Mouse (Mus musculus) hindbrain, embryonic 13.5 days (tissue): Measurements from ENCODE around the gene Ankrd13d. TPM values are rescaled to one million over a fixed set of nuclear protein-coding genes. Genes with fewer than 3 reads are reported as not detected.

Experiments used
- ATAC-seq: fragments of 200-750 bp; cut with Nextera tagmentation; 2 replicates; pipeline ENCODE4 v1.8.0; 2017; ENCODE audit warnings: moderate TSS enrichment; ENCODE audit not compliant: low FRiP score
- H3K27ac ChIP-seq: fragments of 300-500 bp; sonication (generic); 2 replicates; pipeline ENCODE4 v1.5.1; 2015; ENCODE audit warnings: inconsistent platforms, mild to moderate bottlenecking, moderate library complexity
- H3K27me3 ChIP-seq: fragments of 300-500 bp; sonication (generic); 2 replicates; pipeline ENCODE4 v1.6.1; 2015; ENCODE audit warnings: mild to moderate bottlenecking, inconsistent platforms
- H3K36me3 ChIP-seq: fragments of 300-500 bp; sonication (generic); 2 replicates; pipeline ENCODE4 v1.6.1; 2015; ENCODE audit warnings: mild to moderate bottlenecking, inconsistent platforms
- H3K4me1 ChIP-seq: fragments of 300-500 bp; sonication (generic); replicated peaks from 2 replicates; pipeline ENCODE4 v1.6.1; 2015; ENCODE audit warnings: inconsistent platforms
- H3K4me2 ChIP-seq: fragments of 300-500 bp; sonication (generic); 2 replicates; pipeline ENCODE4 v1.6.1; 2015; ENCODE audit warnings: inconsistent platforms, mild to moderate bottlenecking, moderate library complexity
- H3K4me3 ChIP-seq: fragments of 300-500 bp; sonication (generic); 2 replicates; pipeline ENCODE4 v1.5.1; 2015; ENCODE audit warnings: mild to moderate bottlenecking, inconsistent platforms
- H3K9ac ChIP-seq: fragments of 300-500 bp; sonication (generic); 2 replicates; pipeline ENCODE4 v1.6.1; 2015; ENCODE audit warnings: mild to moderate bottlenecking, inconsistent platforms
- H3K9me3 ChIP-seq: fragments of 300-500 bp; sonication (generic); 2 replicates; pipeline ENCODE4 v1.6.1; 2016; ENCODE audit warnings: inconsistent platforms
- WGBS: fragments of 180-500 bp; shearing (Covaris S2); methylation state at CpG from one replicate; pipeline ENCODE4 v1.1.7; 2015; 5-methylcytosine and 5-hydroxymethylcytosine counted together
- microRNA-seq: library from miRNA; unstranded; fragments of <30 nt; microRNA quantifications from one replicate; pipeline ENCODE4, GENCODE M21; 2016
- polyA plus RNA-seq: library from polyadenylated mRNA; unstranded; fragments of >200 nt; fragmentation: Nextera tagmentation; extraction: Ambion mirVana; gene quantifications from 2 replicates; pipeline ENCODE4 v1.2.1, GENCODE M21; 2015

Gene Ankrd13d
- polyA plus RNA-seq, 1 experiment from 2014 or later: 29.9 TPM

DNA sequence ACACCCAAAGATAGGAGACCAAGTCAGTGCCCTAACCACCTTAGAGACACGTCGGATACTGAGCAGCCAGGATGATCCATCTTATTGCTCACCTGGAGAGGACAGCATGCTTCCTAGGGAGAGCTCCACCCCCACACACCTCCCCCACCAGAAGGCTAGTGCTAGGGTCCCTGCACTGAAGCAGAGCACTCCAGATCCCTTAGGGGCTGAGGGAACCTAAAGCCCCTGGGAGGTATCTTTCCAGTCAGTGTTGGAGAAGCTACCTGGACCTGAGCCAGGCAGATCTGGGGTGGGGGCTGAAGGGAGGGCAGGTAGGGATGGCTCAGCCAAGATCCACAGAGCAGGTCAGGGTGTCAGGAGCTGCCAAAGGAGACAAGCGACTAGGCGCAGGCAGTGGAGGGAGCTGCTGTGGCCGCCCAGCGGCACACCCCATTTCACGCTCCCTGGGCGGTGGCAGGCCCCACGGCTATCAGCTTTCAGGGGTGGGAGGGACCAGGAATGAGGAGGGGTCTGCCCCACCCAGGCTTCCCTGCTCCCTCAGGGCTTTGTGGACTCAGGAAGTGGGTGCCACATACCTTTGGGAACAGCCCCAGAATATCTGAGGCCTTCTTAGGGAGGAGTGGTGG lies 53.4 kb downstream of the Ankrd13d start:
- H3K4me3 ChIP-seq: no peak overlapping the region
- no peak overlapping the region for H3K4me2 ChIP-seq
- H3K27ac ChIP-seq: no peak overlapping the region
- peak overlapping the region; percentile 39 for H3K9ac ChIP-seq
- no peak for ATAC-seq
- peaks cover 47% of the 10 kb centered on the region for H3K27me3 ChIP-seq
- no peaks in the 10 kb centered on the region for H3K36me3 ChIP-seq
- WGBS: 41% methylated on average over 9 of the region's 9 CpGs
- H3K9me3 ChIP-seq: no peaks in the 10 kb centered on the region
- H3K4me1 ChIP-seq: peaks cover 12% of the 10 kb centered on the region

DNA sequence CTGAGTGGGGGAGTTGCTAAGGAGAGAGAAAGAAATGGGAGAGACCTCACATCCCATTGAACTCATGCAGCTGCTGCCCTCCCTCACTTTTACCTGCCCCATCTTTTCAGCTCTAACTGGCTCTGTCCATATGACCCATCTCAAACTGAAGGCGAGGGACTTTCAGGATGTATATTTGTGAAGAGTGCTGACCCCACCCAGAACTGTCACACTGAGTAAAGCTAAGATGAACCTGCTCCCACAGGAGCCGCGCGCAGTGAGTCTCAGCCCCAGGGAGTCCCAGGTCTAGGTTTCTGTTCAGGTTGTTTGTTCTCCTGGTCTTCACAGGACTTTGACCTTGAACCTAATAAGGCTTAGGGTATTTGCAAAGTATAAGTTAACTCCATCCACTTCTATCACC lies 54.0 kb downstream of the Ankrd13d start:
- no peak overlapping the region for H3K9ac ChIP-seq
- peaks cover 47% of the 10 kb centered on the region for H3K27me3 ChIP-seq
- no peak for ATAC-seq
- H3K9me3 ChIP-seq: no peaks in the 10 kb centered on the region
- H3K36me3 ChIP-seq: no peaks in the 10 kb centered on the region
- H3K4me2 ChIP-seq: no peak overlapping the region
- 65% methylated on average over 4 of the region's 4 CpGs for WGBS
- H3K4me3 ChIP-seq: no peak overlapping the region
- H3K4me1 ChIP-seq: peaks cover 12% of the 10 kb centered on the region
- H3K27ac ChIP-seq: no peak overlapping the region

GRCm38 (mm10) chr19:4227894-4228678 lies 54.9 kb downstream of the Ankrd13d start:
- H3K4me1 ChIP-seq: peaks cover 12% of the 10 kb centered on the region
- H3K4me3 ChIP-seq: no peak overlapping the region
- no peak overlapping the region for H3K4me2 ChIP-seq
- WGBS: 20% methylated on average over 8 of the region's 8 CpGs
- ATAC-seq: no peak
- no peak overlapping the region for H3K9ac ChIP-seq
- H3K9me3 ChIP-seq: no peaks in the 10 kb centered on the region
- no peak overlapping the region for H3K27ac ChIP-seq
- H3K36me3 ChIP-seq: no peaks in the 10 kb centered on the region
- peaks cover 44% of the 10 kb centered on the region for H3K27me3 ChIP-seq

GRCm38 (mm10) chr19:4227446-4227845 lies 55.5 kb downstream of the Ankrd13d start:
- Histone ChIP-seq H3K4me1 (peaks cover 9% of the 10 kb centered on the region), H3K27me3 (peaks cover 43% of the 10 kb centered on the region)

GRCm38 (mm10) chr19:4226779-4227178 lies 56.2 kb downstream of the Ankrd13d start:
- H3K4me1 ChIP-seq: peaks cover 11% of the 10 kb centered on the region
- WGBS: 89% methylated on average over 7 of the region's 7 CpGs

More at GRCm38 (mm10) chr19:4227446-4227845, 55.5 kb downstream of the Ankrd13d start:
- H3K4me2 ChIP-seq: no peak overlapping the region
- H3K9me3 ChIP-seq: no peaks in the 10 kb centered on the region
- ATAC-seq: no peak
- H3K9ac ChIP-seq: no peak overlapping the region
- no peak overlapping the region for H3K4me3 ChIP-seq
- no peak overlapping the region for H3K27ac ChIP-seq
- WGBS: 70% methylated on average over 5 of the region's 5 CpGs
- H3K36me3 ChIP-seq: no peaks in the 10 kb centered on the region

GRCm38 (mm10) chr19:4222165-4222564 lies 60.8 kb downstream of the Ankrd13d start:
- Histone ChIP-seq H3K9ac (peak overlapping the region; percentile 6; the same call in 1 of the 2 replicates), H3K27ac (no peak overlapping the region)

More at GRCm38 (mm10) chr19:4226779-4227178, 56.2 kb downstream of the Ankrd13d start:
- ATAC-seq: no peak
- H3K9ac ChIP-seq: no peak overlapping the region
- no peak overlapping the region for H3K4me3 ChIP-seq
- H3K9me3 ChIP-seq: no peaks in the 10 kb centered on the region
- no peaks in the 10 kb centered on the region for H3K36me3 ChIP-seq
- peaks cover 46% of the 10 kb centered on the region for H3K27me3 ChIP-seq
- H3K4me2 ChIP-seq: no peak overlapping the region
- H3K27ac ChIP-seq: no peak overlapping the region

GRCm38 (mm10) chr19:4220957-4221743 lies 61.8 kb downstream of the Ankrd13d start:
- no peaks in the 10 kb centered on the region for H3K9me3 ChIP-seq
- H3K4me3 ChIP-seq: no peak overlapping the region
- no peaks in the 10 kb centered on the region for H3K36me3 ChIP-seq
- peaks cover 63% of the 10 kb centered on the region for H3K27me3 ChIP-seq
- no peak overlapping the region for H3K27ac ChIP-seq
- peak overlapping the region; percentile 19; the same call in 1 of the 2 replicates for H3K9ac ChIP-seq
- WGBS: 46% methylated on average over 14 of the region's 14 CpGs
- H3K4me2 ChIP-seq: no peak overlapping the region
- no peak for ATAC-seq
- H3K4me1 ChIP-seq: peaks cover 34% of the 10 kb centered on the region

More at GRCm38 (mm10) chr19:4222165-4222564, 60.8 kb downstream of the Ankrd13d start:
- no peaks in the 10 kb centered on the region for H3K9me3 ChIP-seq
- no peak for ATAC-seq
- 77% methylated on average over 11 of the region's 11 CpGs for WGBS
- peaks cover 25% of the 10 kb centered on the region for H3K4me1 ChIP-seq
- no peaks in the 10 kb centered on the region for H3K36me3 ChIP-seq
- H3K4me2 ChIP-seq: no peak overlapping the region
- H3K4me3 ChIP-seq: no peak overlapping the region
- H3K27me3 ChIP-seq: peaks cover 59% of the 10 kb centered on the region

DNA sequence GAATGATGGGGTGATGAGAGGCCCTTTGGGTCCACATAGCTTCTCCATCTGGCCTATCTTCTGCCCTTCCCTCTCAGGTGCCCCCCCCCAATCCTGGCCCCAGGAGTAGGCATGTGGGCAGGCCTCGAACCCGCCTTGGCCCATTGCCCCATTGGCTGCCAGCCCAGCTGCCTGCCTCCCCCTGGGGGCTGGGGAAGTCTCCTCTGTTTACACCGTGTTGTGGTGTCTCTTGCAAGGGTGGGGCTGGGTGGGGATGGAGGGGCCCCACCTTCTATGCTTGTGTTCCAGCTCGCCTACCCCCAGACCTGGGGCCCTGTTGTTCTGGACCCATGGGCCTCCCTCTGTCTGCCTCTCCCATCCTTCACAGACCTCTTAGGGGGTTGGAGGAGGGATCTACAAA lies 62.5 kb downstream of the Ankrd13d start:
- Histone ChIP-seq H3K4me3 (no peak overlapping the region), H3K27ac (no peak overlapping the region), H3K4me1 (peaks cover 40% of the 10 kb centered on the region), H3K9ac (peak overlapping the region; percentile 19; the same call in 1 of the 2 replicates), H3K36me3 (no peaks in the 10 kb centered on the region), H3K27me3 (peaks cover 67% of the 10 kb centered on the region), H3K9me3 (no peaks in the 10 kb centered on the region), H3K4me2 (no peak overlapping the region)
- WGBS: 51% methylated on average over 4 of the region's 4 CpGs
- no peak for ATAC-seq

Small RNA genes within 50 kb of the gene (microRNA-seq; reads per million reads assigned to microRNA genes)
- gene Mir6985: 1.2 reads per million

Other genes with a start within 250 kb of the Ankrd13d start
- gene Gstp1, start 245.2 kb downstream of the Ankrd13d start, polyA plus RNA-seq: 418 and 433 TPM in 2 replicates
- 1.4 and 4.4 TPM in 2 replicates for gene Gstp2, start 237.1 kb downstream of the Ankrd13d start, polyA plus RNA-seq
- gene Gstp3, start 223.6 kb downstream of the Ankrd13d start, polyA plus RNA-seq: not detected in 2 replicates
- not detected in 2 replicates for gene Cabp2, start 201.6 kb downstream of the Ankrd13d start, polyA plus RNA-seq
- 79.8 and 81.0 TPM in 2 replicates for gene Cdk2ap2, start 186.0 kb downstream of the Ankrd13d start, polyA plus RNA-seq
- gene Pitpnm1, start 183.1 kb downstream of the Ankrd13d start, polyA plus RNA-seq: 43.3 and 48.5 TPM in 2 replicates
- gene Aip, start 157.3 kb downstream of the Ankrd13d start, polyA plus RNA-seq: 90.3 and 91.7 TPM in 2 replicates
- not detected in 2 replicates for gene Gpr152, start 143.3 kb downstream of the Ankrd13d start, polyA plus RNA-seq
- gene Cabp4, start 139.1 kb downstream of the Ankrd13d start, polyA plus RNA-seq: 0.29 and 0.30 TPM in 2 replicates
- gene Coro1b, start 134.5 kb downstream of the Ankrd13d start, polyA plus RNA-seq: 128 and 130 TPM in 2 replicates
- gene Ptprcap, start 129.5 kb downstream of the Ankrd13d start, polyA plus RNA-seq: 0.47 and 0.66 TPM in 2 replicates
- gene Rps6kb2, start 119.8 kb downstream of the Ankrd13d start, polyA plus RNA-seq: 61.6 and 64.3 TPM in 2 replicates
- 5.1 and 5.6 TPM in 2 replicates for gene Carns1, start 107.7 kb downstream of the Ankrd13d start, polyA plus RNA-seq
- gene Tbc1d10c, start 91.9 kb downstream of the Ankrd13d start, polyA plus RNA-seq: 0.88 and 1.1 TPM in 2 replicates
- 609 and 611 TPM in 2 replicates for gene Ppp1ca, start 91.1 kb downstream of the Ankrd13d start, polyA plus RNA-seq
- gene Rad9a, start 81.5 kb downstream of the Ankrd13d start, polyA plus RNA-seq: 20.4 and 24.6 TPM in 2 replicates
- 0.58 and 1.0 TPM in 2 replicates for gene Clcf1, start 68.9 kb downstream of the Ankrd13d start, polyA plus RNA-seq
- gene AC109138.7, start 68.8 kb downstream of the Ankrd13d start, polyA plus RNA-seq: not detected in 2 replicates
- 19.7 and 20.2 TPM in 2 replicates for gene Pold4, start 51.2 kb downstream of the Ankrd13d start, polyA plus RNA-seq
- gene Ssh3, start 14.0 kb downstream of the Ankrd13d start, polyA plus RNA-seq: 10.4 and 10.6 TPM in 2 replicates
- 19.6 and 20.0 TPM in 2 replicates for gene Grk2, start 23.1 kb upstream of the Ankrd13d start, polyA plus RNA-seq
- 34.6 and 36.3 TPM in 2 replicates for gene Kdm2a, start 115.1 kb upstream of the Ankrd13d start, polyA plus RNA-seq
- 7.0 and 7.8 TPM in 2 replicates for gene Rhod, start 156.3 kb upstream of the Ankrd13d start, polyA plus RNA-seq
- gene Syt12, start 194.3 kb upstream of the Ankrd13d start, polyA plus RNA-seq: 2.9 and 3.6 TPM in 2 replicates
- not detected in 2 replicates for gene 2010003K11Rik, start 215.4 kb upstream of the Ankrd13d start, polyA plus RNA-seq
- gene Pcx, start 227.3 kb upstream of the Ankrd13d start, polyA plus RNA-seq: 22.5 and 24.3 TPM in 2 replicates